Mouse (Mus musculus) liver, embryonic 16.5 days (tissue): Measurements from ENCODE around the gene Olfr618. TPM values are rescaled to one million over a fixed set of nuclear protein-coding genes. Genes with fewer than 3 reads are reported as not detected.

Experiments used
- ATAC-seq: fragments of 200-750 bp; cut with Nextera tagmentation; 2 replicates; pipeline ENCODE4 v1.8.0; 2017; ENCODE audit warnings: low read depth, mild to moderate bottlenecking, moderate number of reproducible peaks, moderate library complexity
- H3K27ac ChIP-seq: fragments of 300-500 bp; sonication (generic); 2 replicates; pipeline ENCODE4 v1.5.1; 2014; ENCODE audit warnings: mild to moderate bottlenecking, low read length
- H3K27me3 ChIP-seq: fragments of 300-500 bp; sonication (generic); 2 replicates; pipeline ENCODE4 v1.6.1; 2014; ENCODE audit warnings: low read depth, low read length, mixed read lengths; ENCODE audit not compliant: control insufficient read depth, insufficient read depth
- H3K36me3 ChIP-seq: fragments of 300-500 bp; sonication (generic); 2 replicates; pipeline ENCODE4 v1.6.1; 2014; ENCODE audit warnings: mild to moderate bottlenecking; ENCODE audit not compliant: control insufficient read depth, insufficient read depth
- H3K4me1 ChIP-seq: fragments of 300-500 bp; sonication (generic); 2 replicates; pipeline ENCODE4 v1.6.1; 2014; ENCODE audit warnings: low read depth, low read length, mixed read lengths; ENCODE audit not compliant: control insufficient read depth
- H3K4me2 ChIP-seq: fragments of 300-500 bp; sonication (generic); 2 replicates; pipeline ENCODE4 v1.6.1; 2014; ENCODE audit warnings: low read depth, low read length, mixed read lengths
- H3K4me3 ChIP-seq: fragments of 300-500 bp; sonication (generic); 2 replicates; pipeline ENCODE4 v1.5.1; 2014; ENCODE audit warnings: low read depth, mild to moderate bottlenecking, low read length
- H3K9ac ChIP-seq: fragments of 300-500 bp; sonication (generic); 2 replicates; pipeline ENCODE4 v1.6.1; 2014; ENCODE audit warnings: low read depth, low read length
- H3K9me3 ChIP-seq: fragments of 300-500 bp; sonication (generic); replicated peaks from 2 replicates; pipeline ENCODE4 v1.6.1; 2016; ENCODE audit warnings: low read length; ENCODE audit not compliant: control insufficient read depth
- WGBS: fragments of 180-500 bp; shearing (Covaris S2); extraction: QIAGEN DNeasy Blood & Tissue Kit; methylation state at CpG from one replicate; pipeline ENCODE4 v1.1.7; 2014; ENCODE audit not compliant: insufficient replicate concordance; 5-methylcytosine and 5-hydroxymethylcytosine counted together
- microRNA-seq: library from miRNA; unstranded; fragments of <30 nt; microRNA quantifications from one replicate; pipeline ENCODE4, GENCODE M21; 2016
- polyA plus RNA-seq: library from polyadenylated mRNA; unstranded; fragments of >200 nt; fragmentation: Nextera tagmentation; extraction: Ambion mirVana; gene quantifications from 2 replicates; pipeline ENCODE4 v1.2.1, GENCODE M21; 2015

The Olfr618 gene
- polyA plus RNA-seq, 1 experiment from 2014 or later, result not detected

- Histone ChIP-seq H3K4me3 (no peak overlapping the region), H3K9me3 (no peaks in the 10 kb centered on the region), H3K9ac (no peak overlapping the region), H3K4me1 (no peaks in the 10 kb centered on the region), H3K27ac (no peak overlapping the region), H3K36me3 (no peaks in the 10 kb centered on the region), H3K4me2 (no peak overlapping the region), H3K27me3 (no peaks in the 10 kb centered on the region)
- no peak for ATAC-seq
Observed at GRCm38 (mm10) chr7:103636795-103637194, 46.9 kb downstream of the Olfr618 start.

GRCm38 (mm10) chr7:103642602-103643001, 52.7 kb downstream of the Olfr618 start, which contains the start of gene Olfr622:
Gene Olfr622 (minus strand): TSS chr7:103642702.
- WGBS, result 49% methylated on average over 1 of the region's 1 CpGs
- ATAC-seq, result no peak
- Histone ChIP-seq H3K4me2 (no peak within 1 kb of the TSS), H3K9ac (no peak within 1 kb of the TSS), H3K27me3 (no peaks in the 10 kb centered on the region), H3K9me3 (no peaks in the 10 kb centered on the region), H3K36me3 (no peaks in the 10 kb centered on the region), H3K4me1 (no peaks in the 10 kb centered on the region), H3K4me3 (no peak within 1 kb of the TSS), H3K27ac (no peak within 1 kb of the TSS)

GRCm38 (mm10) chr7:103644070-103644469, 54.2 kb downstream of the Olfr618 start:
- Histone ChIP-seq H3K4me3 (no peak overlapping the region), H3K4me2 (no peak overlapping the region), H3K4me1 (no peaks in the 10 kb centered on the region), H3K36me3 (no peaks in the 10 kb centered on the region), H3K9ac (no peak overlapping the region), H3K27me3 (no peaks in the 10 kb centered on the region), H3K9me3 (no peaks in the 10 kb centered on the region), H3K27ac (no peak overlapping the region)
- ATAC-seq, result no peak
- 61% methylated on average over 4 of the region's 4 CpGs for WGBS

Small RNAs within 50 kb of the gene (microRNA-seq; reads per million reads assigned to microRNA genes)
- gene Gm26506, result not detected

Other genes with a start within 250 kb of the Olfr618 start
- not detected in 2 replicates for gene Olfr600, start 240.4 kb upstream of the Olfr618 start, polyA plus RNA-seq
- not detected in 2 replicates for gene Olfr601, start 227.4 kb upstream of the Olfr618 start, polyA plus RNA-seq
- gene Olfr603, start 203.9 kb upstream of the Olfr618 start, polyA plus RNA-seq, result not detected in 2 replicates
- not detected in 2 replicates for gene Usp17lc, start 175.0 kb upstream of the Olfr618 start, polyA plus RNA-seq
- not detected in 2 replicates for gene Olfr605, start 144.7 kb upstream of the Olfr618 start, polyA plus RNA-seq
- gene Olfr606, start 141.1 kb upstream of the Olfr618 start, polyA plus RNA-seq, result not detected in 2 replicates
- not detected in 2 replicates for gene Olfr607, start 126.0 kb upstream of the Olfr618 start, polyA plus RNA-seq
- not detected in 2 replicates for gene Olfr608, start 120.2 kb upstream of the Olfr618 start, polyA plus RNA-seq
- not detected in 2 replicates for gene Olfr609, start 92.0 kb upstream of the Olfr618 start, polyA plus RNA-seq
- not detected in 2 replicates for gene Olfr610, start 78.0 kb upstream of the Olfr618 start, polyA plus RNA-seq
- gene Olfr611, start 69.3 kb upstream of the Olfr618 start, polyA plus RNA-seq, result not detected in 2 replicates
- gene Olfr612, start 47.4 kb upstream of the Olfr618 start, polyA plus RNA-seq, result not detected in 2 replicates
- not detected in 2 replicates for gene Olfr613, start 42.0 kb upstream of the Olfr618 start, polyA plus RNA-seq
- gene Olfr615, start 34.0 kb upstream of the Olfr618 start, polyA plus RNA-seq, result not detected in 2 replicates
- not detected in 2 replicates for gene Olfr616, start 21.0 kb upstream of the Olfr618 start, polyA plus RNA-seq
- gene Olfr617, start 17.0 kb upstream of the Olfr618 start, polyA plus RNA-seq, result not detected in 2 replicates
- gene Olfr619, start 10.5 kb downstream of the Olfr618 start, polyA plus RNA-seq, result not detected in 2 replicates
- not detected in 2 replicates for gene Olfr620, start 22.4 kb downstream of the Olfr618 start, polyA plus RNA-seq
- gene Olfr622, start 52.6 kb downstream of the Olfr618 start, polyA plus RNA-seq, result not detected in 2 replicates
- not detected in 2 replicates for gene Olfr623, start 73.6 kb downstream of the Olfr618 start, polyA plus RNA-seq
- gene Olfr624, start 81.1 kb downstream of the Olfr618 start, polyA plus RNA-seq, result 0.02 TPM in 2 replicates
- gene Olfr625-ps1, start 92.6 kb downstream of the Olfr618 start, polyA plus RNA-seq, result not detected in 2 replicates
- gene Olfr243, start 124.6 kb downstream of the Olfr618 start, polyA plus RNA-seq, result not detected in 2 replicates
- not detected in 2 replicates for gene Olfr628, start 140.3 kb downstream of the Olfr618 start, polyA plus RNA-seq
- gene Olfr629, start 154.8 kb downstream of the Olfr618 start, polyA plus RNA-seq, result 0.07 TPM in 1 of 2 replicates, not detected in the other
- gene Olfr630, start 167.2 kb downstream of the Olfr618 start, polyA plus RNA-seq, result not detected in 2 replicates
- not detected in 2 replicates for gene Olfr69, start 181.5 kb downstream of the Olfr618 start, polyA plus RNA-seq
- gene Olfr68, start 189.6 kb downstream of the Olfr618 start, polyA plus RNA-seq, result not detected in 2 replicates
- not detected in 2 replicates for gene Olfr67, start 201.7 kb downstream of the Olfr618 start, polyA plus RNA-seq
- 43,947 and 47,652 TPM in 2 replicates for gene Hbb-bt, start 223.9 kb downstream of the Olfr618 start, polyA plus RNA-seq
- gene Hbb-bs, start 238.0 kb downstream of the Olfr618 start, polyA plus RNA-seq, result 113,562 and 115,549 TPM in 2 replicates